Mouse (Mus musculus) CD8-positive naive resting alpha-beta T cell, adult 2 months (primary cell): ENCODE measurements around the gene Ppp1r12c.
A peak's percentile ranks its signal among the peaks of the same experiment; 100 is the strongest.

Experiments used
- DNase-seq, 2 experiments: peaks; one replicate each; pipeline ENCODE4 v3.0.0; 2022; ENCODE audit warnings: low read depth in 2 of 2, low spot score in 2 of 2

Ppp1r12c gene

GRCm38 (mm10) chr7:4493991-4494390 is 7.5 kb downstream of the Ppp1r12c start:
- DNase-seq: no peak

DNA sequence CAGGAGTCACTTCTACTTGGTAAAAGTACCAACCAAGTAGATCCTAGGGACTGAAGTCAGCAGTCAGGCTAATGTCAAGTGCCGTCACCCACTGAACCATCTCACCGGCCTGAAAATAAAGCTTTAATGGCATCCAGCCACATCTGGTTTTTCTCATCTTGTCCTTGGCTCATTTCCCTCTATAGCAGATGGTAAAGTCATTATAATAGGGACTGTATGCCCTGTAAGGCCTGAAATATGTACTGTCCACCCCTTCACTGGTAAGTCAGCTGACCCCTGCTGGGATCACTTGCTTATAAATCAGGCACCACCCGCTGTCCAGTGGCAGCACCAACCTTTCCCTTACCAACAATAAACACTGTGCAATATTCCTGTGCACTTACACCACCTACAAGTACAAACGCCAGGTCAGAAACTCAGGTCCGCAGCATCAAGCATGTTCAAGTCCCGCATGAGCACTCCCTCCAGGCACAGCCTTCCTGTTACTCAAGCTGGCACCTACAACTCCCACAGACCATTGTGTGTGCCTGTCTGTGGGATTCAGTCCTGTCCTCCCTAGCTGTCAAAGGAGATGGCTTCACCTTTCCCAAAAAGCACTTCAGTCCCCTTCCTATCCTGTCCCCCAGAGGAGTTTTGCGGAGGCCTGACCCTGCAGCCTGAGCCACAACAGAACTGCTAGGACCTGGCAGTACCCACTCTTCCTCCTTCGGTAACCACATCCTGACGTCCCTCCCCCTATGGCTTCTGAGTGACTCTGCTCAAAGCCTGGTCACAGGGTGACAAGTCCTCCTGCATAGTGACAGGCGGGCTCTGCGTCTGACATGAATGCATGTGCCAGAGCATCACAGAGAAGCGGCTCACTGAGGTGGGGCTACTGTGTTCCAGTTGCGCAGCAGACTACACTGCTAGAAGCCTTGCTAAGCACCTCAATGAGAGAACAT is 8.9 kb downstream of the Ppp1r12c start:
- peak; percentile 23 to 24 for DNase-seq

DNA sequence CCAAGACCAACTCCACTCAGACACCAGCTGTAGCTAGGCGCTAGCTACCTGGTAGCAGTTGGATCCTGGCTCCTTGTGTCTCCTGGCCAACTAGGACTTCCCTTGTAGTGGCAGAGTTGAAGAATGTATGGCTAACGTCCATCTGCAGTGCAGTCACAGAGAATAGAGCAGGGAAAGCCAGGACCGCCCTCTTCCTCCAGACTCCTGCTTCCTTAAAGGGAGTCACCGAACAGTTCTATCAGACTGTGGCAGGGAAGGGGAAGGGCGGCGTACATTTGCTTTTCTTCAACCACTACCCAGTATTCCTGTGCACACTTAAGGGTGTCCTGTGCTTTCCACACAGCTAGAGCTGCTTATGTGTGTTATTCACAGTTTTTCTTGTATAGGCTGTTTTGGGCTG is 10.2 kb downstream of the Ppp1r12c start:
- no peak for DNase-seq

DNA sequence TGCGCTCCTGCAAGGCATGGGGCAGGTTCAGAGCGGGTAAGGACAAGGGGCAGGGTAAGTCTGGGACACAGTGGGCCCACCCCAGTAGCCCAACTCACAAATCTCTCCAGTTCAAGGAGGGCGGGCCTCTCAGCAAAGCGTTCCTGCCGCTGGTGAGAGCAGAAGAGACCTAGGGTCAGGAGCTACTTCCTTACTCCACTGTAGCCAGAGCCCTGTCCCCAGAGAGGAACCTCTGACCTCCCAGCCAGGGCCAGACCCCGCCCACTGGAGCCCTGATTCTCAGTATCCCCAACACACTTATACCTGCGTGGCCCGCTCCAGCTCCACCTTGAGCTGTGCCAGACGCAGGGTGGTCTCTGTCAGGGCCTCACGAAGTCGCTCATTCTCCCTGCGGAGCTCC is 19.2 kb downstream of the Ppp1r12c start:
- DNase-seq: no peak

DNA sequence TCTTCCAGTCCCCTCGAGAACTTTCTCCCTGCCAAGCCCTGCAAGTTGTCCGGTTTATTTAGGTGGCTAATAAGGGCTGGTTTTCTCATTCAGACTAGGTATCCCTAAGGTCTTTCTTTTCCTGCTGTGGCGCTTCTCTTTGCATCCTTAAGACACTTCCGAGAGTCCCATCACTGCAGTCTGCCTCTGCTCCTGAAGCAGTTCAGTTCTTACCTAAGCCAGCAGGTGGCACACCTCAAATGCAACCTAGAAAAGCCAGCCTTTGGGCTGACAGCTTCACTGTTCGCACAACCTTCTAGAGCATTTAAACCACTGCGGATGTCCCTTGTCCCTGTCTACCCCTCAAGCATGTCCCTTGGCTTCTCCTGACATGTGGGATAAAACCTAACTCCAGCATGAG is 21.8 kb downstream of the Ppp1r12c start:
- DNase-seq: peak; percentile 21 to 44

GRCm38 (mm10) chr7:4478796-4479291 is 22.6 kb downstream of the Ppp1r12c start:
- no peak for DNase-seq

DNA sequence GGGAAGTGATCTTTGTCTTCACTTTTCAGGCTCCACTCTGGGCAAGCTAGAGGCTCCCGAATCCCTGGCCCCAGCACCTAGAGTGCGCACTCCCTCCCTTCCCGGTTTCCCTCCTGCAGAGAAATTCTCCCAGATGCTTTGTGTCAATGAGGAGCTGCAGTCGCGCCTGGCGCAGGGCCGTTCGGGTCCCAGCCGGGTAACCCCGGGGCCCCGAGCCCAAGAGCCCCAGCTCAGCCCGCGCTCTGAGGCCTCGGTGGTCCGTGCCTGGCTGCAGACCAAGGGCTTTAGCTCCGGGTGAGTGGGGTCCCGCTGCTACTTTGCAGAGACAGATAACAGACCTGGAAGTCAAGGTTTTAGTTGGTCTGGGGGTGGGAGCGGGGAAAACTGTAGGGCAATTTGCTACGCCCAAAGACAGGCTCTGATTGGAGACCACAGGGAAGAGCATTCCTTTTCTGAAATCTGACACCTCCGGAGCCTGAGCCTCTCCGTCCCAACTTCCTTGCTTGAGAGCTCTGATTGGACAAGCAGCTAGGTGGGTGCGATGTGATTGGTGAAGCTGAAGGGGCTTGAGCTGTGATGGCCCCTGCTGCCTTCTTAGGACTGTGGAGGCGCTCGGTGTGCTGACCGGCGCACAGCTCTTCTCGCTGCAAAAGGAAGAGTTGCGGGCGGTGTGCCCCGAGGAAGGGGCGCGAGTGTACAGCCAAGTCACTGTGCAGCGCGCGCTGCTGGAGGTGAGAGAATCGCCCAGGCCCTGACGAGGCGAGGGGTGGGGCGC is 23.3 kb downstream of the Ppp1r12c start:
- no peak for DNase-seq

DNA sequence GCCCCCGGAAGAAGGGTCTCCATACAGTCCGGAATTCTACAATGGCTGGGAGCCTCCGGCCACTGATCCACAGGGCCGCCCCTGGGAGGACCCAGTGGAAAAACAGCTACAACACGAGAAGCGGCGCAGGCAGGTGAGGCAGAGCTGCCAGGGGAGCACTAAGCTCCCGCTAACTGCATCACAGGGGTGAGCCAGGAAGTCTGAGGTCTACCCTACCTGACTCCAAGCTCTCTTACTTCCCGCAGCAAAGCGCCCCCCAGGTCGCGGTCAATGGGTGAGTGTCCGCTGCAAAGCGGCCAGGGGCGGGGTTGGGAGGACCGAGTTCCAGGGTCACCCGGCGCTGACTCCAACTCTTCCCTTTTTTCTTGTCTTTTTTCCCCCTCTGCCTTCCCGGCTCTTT is 27.5 kb downstream of the Ppp1r12c start:
- DNase-seq: no peak

DNA sequence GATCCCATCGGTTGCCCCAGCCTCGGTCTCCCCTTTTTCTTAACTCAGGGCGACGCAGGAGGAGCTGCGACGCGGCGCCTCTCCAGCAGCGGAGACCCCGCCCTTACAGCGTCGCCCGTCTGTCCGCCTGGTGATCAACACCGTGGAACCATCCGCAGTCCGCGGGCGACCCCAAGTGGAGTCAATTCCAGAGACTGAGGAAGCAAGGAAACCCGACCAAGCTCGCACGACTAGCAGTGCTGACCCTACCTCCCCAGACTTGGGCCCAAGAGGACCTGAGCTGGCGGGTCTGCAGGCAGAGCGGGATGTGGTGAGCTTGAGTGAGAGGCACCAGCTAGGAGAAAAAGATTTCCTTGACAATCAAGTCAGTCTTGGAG is 30.3 kb downstream of the Ppp1r12c start:
- no peak for DNase-seq

GRCm38 (mm10) chr7:4470275-4471178 is 31.0 kb downstream of the Ppp1r12c start:
- DNase-seq: no peak

GRCm38 (mm10) chr7:4467801-4468200 is 33.7 kb downstream of the Ppp1r12c start:
- DNase-seq: no peak

DNA sequence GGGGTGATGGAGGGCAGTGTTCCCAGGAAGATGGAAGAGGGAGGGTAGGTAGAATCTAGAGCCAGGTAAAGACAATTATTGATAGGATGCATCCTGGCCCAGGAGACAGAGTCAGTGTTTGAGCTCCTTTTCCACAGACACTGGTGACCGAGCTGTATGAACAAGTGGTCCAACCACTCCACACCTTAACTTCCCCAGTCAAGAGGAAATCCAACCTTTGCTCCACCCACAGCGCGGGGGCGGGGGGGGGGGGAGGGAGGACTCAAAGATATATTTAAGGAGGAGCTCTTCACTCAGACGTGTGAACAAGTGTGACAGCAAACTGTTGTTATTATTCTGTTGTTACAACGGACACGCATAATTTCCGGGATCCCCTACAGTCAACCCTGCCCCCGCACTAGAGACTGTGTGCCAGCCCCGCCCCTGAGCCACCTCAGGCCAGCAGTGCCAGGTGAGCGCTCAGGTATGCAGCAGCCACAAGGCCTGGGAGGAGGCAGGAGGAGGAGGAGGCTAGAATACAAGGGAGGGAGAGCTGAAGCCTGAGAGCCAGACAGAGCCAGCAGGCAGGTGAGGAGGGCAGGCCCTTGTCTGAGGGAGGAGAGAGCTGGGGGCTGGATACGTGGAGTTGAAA is 37.2 kb downstream of the Ppp1r12c start:
- no peak for DNase-seq

DNA sequence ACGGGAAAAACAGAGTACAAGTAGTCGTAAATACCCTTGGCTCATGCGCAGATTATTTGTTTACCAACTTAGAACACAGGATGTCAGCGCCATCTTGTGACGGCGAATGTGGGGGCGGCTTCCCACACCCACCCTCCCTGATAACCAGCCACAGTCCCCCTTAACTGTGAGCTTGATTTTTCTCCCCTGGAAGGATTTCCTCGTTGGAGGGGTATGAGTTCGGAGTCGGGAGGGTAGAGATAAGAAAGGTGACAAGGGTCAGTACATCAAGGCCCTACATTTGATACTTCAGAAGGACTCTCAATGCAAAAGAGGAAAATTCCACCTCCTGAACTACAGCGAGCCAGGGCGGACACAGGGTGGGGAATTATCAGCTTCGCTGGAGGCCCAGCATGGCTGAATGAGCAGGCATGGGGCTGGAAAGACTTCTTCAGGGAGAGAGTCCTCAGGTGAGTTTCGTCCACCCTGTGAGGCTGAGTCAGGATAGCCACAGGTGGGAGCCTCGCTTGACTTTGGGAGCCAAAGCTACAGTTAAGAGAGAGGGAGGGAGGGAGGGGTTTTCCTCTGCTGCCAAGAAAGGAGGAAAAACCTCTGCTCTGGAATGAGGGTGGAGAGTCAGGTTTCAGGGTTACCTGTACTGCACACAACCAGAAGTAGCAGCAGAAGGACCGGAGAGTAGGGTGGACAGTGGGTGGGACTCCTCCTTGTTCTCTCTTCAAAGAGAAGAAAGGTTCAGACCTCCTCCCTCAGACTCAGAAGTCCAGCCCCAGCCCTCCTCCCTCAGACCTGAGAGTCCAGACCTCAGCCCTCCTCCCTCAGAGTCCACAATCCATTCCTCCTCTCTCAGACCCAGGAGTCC is 40.7 kb downstream of the Ppp1r12c start, which contains the start of gene Eps8l1:
Gene Eps8l1 (plus strand): TSS at position 99 of the 859 bp plus-strand sequence.
- no peak for DNase-seq

- no peak for DNase-seq
Observed at GRCm38 (mm10) chr7:4452644-4453043, 48.8 kb downstream of the Ppp1r12c start.

DNA sequence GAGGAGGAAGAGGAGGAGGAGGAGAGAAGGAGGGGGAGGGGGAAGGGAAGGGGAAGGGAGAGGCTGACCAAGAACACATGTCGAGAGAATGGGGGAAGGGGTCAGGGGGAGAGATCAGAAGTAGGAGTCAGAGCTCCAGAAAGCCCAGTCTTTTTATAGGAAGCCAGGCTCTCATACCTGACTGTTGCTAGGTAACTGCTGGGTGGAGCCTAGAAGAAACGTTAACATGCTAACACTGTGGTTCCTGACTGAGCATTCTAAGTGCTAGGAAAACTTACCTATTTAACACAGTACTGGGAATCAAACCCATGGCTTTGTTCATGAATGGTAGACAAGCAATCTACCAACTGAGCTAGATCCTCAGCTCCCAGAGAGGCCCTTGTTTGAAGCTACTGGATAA is 52.3 kb downstream of the Ppp1r12c start:
- no peak for DNase-seq

DNA sequence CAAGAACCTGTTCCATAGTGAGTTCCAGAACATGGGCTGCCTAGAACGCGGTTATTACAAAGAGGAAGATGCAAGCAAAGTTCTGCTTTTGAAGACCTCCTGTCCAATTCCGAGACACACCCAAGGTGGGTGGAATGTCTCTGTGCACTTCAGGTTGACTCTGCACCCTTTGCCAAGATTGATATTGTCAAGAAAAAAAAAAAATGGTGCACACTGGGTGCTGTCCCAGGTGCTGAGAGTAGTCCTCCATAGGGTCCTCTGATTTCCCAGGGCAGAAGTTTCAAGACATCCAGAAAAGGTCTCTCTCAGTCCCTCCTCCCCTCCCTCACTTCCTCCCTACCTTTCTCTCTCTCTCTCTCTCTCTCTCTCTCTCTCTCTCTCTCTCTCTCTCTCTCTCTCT is 53.0 kb downstream of the Ppp1r12c start:
- DNase-seq: no peak

DNA sequence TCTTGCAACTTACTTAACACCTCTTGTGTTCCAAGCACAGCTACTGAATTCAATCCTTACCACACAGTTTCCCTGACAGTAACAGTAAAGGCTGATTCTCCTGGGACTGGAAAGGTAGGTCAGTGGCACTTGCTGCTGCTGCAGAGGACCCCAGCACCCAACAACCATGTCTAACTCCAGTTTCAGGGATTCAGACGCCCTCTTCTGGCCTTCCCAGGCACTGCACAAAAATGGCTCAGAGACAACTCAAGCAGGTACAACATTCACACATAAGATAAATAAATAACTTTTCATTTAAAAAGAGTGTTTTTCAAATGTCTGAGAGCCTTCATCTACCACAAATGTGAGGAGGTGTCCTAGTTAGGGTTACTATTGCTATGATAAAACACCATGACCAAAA is 54.3 kb downstream of the Ppp1r12c start:
- DNase-seq: peak in 1 of 2 experiments; percentile 20

- DNase-seq: peak; percentile 64 to 78
Observed at GRCm38 (mm10) chr7:4445216-4445791, 56.2 kb downstream of the Ppp1r12c start, which contains the start of gene Rdh13. TSS of gene Rdh13 (minus strand) at chr7:4445649.

DNA sequence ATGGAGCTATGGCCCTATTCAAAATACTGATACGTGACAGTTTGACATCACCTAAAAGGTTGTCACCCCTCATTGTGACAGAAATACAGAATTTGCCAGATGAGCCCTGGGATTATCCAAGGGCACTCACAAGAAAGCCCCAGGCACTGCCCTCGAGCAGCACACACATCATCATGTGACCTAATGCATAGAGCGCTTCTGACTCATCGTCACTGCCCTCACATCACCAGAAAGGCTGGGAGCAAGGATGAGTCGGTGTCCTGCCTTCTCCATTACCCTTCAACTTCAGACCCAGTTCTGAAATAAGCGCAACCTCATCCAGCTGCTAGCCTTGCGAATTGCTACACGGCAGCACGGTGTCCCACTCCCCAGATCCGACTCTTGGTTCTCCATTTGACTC is 60.9 kb downstream of the Ppp1r12c start:
- no peak for DNase-seq
